Mouse (Mus musculus): ENCODE measurements around the gene Capns2.
"Not testable (repeated sequence)": the region's sequence is repeated elsewhere in the genome, so short reads cannot be mapped to it uniquely, and the experiment has no call there.

DNA sequence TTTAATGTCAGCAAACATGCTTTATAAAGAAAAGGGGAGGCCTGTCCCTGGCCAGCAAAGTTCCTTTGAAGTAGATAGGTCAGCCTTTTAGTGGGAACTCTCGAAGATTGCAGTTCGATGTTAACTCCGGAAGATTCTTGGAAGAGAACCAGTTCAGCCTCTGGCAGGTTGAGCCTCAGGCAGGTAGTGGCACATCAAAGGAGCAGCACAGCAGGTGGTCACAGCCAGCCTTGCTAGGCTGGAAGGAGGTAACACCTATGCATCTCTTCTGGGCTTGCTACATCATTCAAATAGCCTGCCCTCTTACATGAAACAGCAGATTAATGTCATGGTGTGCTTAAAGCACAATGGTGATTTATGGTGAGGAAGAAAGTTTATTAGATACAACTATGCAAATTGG, 9.0 kb upstream of the Capns2 start:
- TF ChIP-seq POLR2A (IDR thresholded peaks at IDR 0.05; ENCODE audit: control insufficient read depth, low read depth, low read length); CTCF (IDR thresholded peaks at IDR 0.05; ENCODE audit: control insufficient read depth, insufficient read depth, insufficient replicate concordance, low read depth, low read length): not testable (repeated sequence)
